Mouse (Mus musculus) lung, postnatal 0 days (tissue): ENCODE results near the gene Sox1.

Experiments
- CTCF ChIP-seq: IDR thresholded peaks from 2 replicates; pipeline ENCODE4 v1.5.1; 2016; ENCODE audit warnings: antibody characterized with exemption, mild to moderate bottlenecking
- EP300 ChIP-seq: IDR thresholded peaks from 2 replicates; pipeline ENCODE4 v1.6.1; 2016; ENCODE audit warnings: antibody characterized with exemption, mild to moderate bottlenecking, control low read depth

DNA sequence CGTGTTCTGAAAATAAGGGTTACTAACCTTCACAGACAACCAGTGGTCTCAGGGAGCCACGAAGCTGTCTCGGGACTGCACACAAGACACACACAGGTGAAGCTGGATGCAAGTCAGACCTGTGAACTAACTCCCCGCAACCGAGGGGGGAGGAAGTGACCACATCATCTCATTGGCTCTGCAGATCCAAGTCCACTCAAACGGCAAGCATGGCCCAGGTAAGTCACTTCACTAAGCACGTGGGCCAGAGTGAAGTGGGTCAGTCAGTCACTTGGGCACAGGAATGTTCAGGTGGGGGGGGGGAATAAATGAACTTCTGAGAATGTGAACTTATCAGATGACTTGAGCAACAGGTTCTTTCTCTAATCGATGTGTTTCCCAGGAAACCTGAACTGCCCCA lies 30.8 kb downstream of the Sox1 start:
- TF ChIP-seq EP300 (no peak), CTCF (no peak)
